Mouse (Mus musculus): ENCODE results near the gene Dnaaf3. TPM values are rescaled to one million over a fixed set of nuclear protein-coding genes. Genes with fewer than 3 reads are reported as not detected.

The Dnaaf3 gene
- polyA plus RNA-seq, 1 experiment from 2014 or later: 1.3 TPM

- WGBS: 56% methylated on average over 11 of the region's 11 CpGs
- ATAC-seq (ENCODE audit: insufficient read depth, low FRiP score, low read depth): no peak
- Histone ChIP-seq H3K9ac (no peak overlapping the region), H3K36me3 (no peaks in the 10 kb centered on the region), H3K4me3 (replicated peaks) (no peak overlapping the region), H3K9me3 (no peaks in the 10 kb centered on the region), H3K27ac (no peak overlapping the region), H3K4me2 (no peak overlapping the region), H3K27me3 (replicated peaks) (no peaks in the 10 kb centered on the region), H3K4me1 (peaks cover 8% of the 10 kb centered on the region; the same call in 1 of the 2 replicates)
These were observed 27.4 kb downstream of the Dnaaf3 start for GRCm38 (mm10) chr7:4504646-4505435.

DNA sequence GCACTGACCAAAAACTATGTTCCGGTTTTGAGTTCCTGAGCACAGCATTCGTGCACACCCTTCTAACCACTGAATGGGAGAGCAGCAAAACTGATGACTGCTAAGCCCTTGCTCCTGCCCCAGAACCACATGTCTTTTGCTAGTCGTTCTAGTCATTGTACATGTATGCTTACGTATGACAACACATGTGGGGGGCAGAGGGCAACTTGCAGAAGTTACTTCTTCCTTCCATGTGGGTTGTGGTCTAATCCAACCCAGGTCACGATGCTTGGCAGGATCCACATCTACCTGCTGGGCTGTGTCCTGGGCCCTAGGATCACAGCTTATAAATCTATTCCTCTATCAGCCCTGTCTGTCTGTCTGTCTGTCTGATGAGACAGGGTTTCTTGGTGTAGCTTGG lies 28.4 kb downstream of the Dnaaf3 start:
- Histone ChIP-seq H3K4me1 (peaks cover 10% of the 10 kb centered on the region; the same call in 1 of the 2 replicates), H3K4me2 (no peak overlapping the region), H3K36me3 (no peaks in the 10 kb centered on the region), H3K9ac (no peak overlapping the region), H3K27me3 (replicated peaks) (no peaks in the 10 kb centered on the region), H3K4me3 (replicated peaks) (no peak overlapping the region), H3K27ac (no peak overlapping the region), H3K9me3 (no peaks in the 10 kb centered on the region)
- ATAC-seq (ENCODE audit: insufficient read depth, low FRiP score, low read depth): no peak
- 78% methylated on average over 5 of the region's 5 CpGs for WGBS

GRCm38 (mm10) chr7:4503100-4503499 lies 29.2 kb downstream of the Dnaaf3 start:
- no peaks in the 10 kb centered on the region for H3K27me3 ChIP-seq (replicated peaks)
- no peak overlapping the region for H3K4me3 ChIP-seq (replicated peaks)
- H3K27ac ChIP-seq: peak overlapping the region; percentile 59; the same call in 1 of the 2 replicates
- no peak overlapping the region for H3K4me2 ChIP-seq
- 84% methylated on average over 4 of the region's 4 CpGs for WGBS
- H3K4me1 ChIP-seq: peaks cover 17% of the 10 kb centered on the region
- H3K9ac ChIP-seq: no peak overlapping the region
- H3K9me3 ChIP-seq: no peaks in the 10 kb centered on the region
- H3K36me3 ChIP-seq: no peaks in the 10 kb centered on the region
- no peak for ATAC-seq (ENCODE audit: insufficient read depth, low FRiP score, low read depth)

- ATAC-seq (ENCODE audit: insufficient read depth, low FRiP score, low read depth): no peak
- Histone ChIP-seq H3K27me3 (replicated peaks) (no peaks in the 10 kb centered on the region), H3K4me1 (peaks cover 21% of the 10 kb centered on the region), H3K4me2 (peak overlapping the region; percentile 62), H3K4me3 (replicated peaks) (peak overlapping the region; percentile 93), H3K9me3 (no peaks in the 10 kb centered on the region), H3K27ac (peak overlapping the region; percentile 94), H3K36me3 (no peaks in the 10 kb centered on the region), H3K9ac (no peak overlapping the region)
- 8% methylated on average over 14 of the region's 14 CpGs for WGBS
These were observed 29.7 kb downstream of the Dnaaf3 start for GRCm38 (mm10) chr7:4502421-4503090.

DNA sequence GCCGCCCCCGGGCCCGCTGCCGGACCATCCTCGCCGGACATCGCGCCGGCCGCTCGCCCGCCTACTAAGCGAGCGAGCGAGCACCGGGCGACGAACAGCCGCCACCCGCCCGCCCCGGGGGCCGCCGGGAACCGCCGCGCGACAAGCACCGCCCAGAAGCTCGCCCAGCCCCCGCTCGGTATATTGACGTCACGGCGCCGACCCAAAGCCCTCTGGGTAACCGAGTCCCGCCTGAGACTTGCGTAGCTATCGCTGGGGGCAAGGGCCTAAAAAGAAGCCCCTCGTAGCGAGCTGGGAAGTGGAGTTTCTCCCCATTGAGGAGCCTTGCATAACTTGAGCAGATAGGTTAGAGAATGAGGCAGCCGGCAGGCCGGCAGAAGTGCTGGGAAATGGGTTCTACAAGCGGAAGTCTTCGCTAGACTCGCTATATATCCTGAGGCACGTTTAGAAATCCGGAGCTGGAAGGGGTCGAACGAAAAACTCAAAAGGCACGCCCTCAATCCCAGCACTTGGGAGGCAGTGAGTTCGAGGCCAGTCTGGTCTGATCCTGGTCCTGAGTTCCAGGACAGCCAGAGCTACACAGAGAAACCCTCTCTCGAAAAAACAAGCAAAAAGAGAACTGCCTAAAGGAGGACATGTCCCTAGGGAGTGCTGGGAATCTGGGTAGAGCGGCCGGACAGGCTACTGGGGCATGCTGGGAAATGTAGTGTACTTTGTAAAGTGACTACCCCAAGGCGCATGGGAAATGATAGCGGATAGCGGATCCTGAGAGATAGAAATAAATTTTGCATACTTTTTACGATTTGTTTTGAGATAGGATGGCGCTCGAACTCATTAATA lies 30.5 kb downstream of the Dnaaf3 start, which contains the start of gene Ppp1r12c:
TSS of gene Ppp1r12c (minus strand) at position 123 of the 840 bp plus-strand sequence.
- Histone ChIP-seq H3K27ac (peak within 1 kb of the TSS; percentile 94), H3K4me1 (peaks cover 23% of the 10 kb centered on the region), H3K27me3 (replicated peaks) (no peaks in the 10 kb centered on the region), H3K9ac (peak within 1 kb of the TSS; percentile 83), H3K36me3 (no peaks in the 10 kb centered on the region), H3K4me2 (peak within 1 kb of the TSS; percentile 69), H3K4me3 (replicated peaks) (peak within 1 kb of the TSS; percentile 93), H3K9me3 (no peaks in the 10 kb centered on the region)
- peak; percentile 94 for ATAC-seq (ENCODE audit: insufficient read depth, low FRiP score, low read depth)
- WGBS: under 1% methylated on average over 59 of the region's 62 CpGs

DNA sequence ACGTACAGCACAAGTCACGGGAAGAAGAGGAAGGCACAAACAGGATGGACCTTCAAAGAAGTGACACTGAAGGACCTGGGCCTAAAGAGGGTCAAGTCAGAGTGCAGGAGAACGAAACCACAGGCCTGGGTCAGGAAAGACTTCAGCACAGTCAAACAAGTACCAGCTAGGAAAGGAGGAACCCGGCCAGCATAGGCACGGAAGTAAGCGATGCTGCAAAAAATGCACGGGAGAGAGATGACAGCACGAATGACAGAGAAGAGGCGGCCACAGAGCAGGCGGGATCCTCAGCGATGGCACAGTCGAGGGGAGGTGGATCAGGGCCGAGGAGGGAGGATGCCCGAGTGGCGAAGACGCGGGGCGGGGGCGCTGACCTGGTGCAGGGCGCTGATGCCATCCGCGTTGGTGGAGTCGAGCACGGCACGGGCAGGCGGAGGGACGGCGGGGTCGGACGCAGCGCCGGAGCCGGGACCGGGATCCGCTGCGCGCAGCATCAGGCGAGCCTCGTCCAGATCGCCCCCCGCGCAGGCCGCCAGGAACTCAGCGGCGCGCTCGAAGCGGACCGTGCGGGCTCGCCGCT lies 31.3 kb downstream of the Dnaaf3 start:
- H3K9me3 ChIP-seq: no peaks in the 10 kb centered on the region
- H3K27ac ChIP-seq: peak overlapping the region; percentile 94
- H3K27me3 ChIP-seq (replicated peaks): no peaks in the 10 kb centered on the region
- peak; percentile 37 for ATAC-seq (ENCODE audit: insufficient read depth, low FRiP score, low read depth)
- peak overlapping the region; percentile 69 for H3K4me2 ChIP-seq
- H3K4me1 ChIP-seq: peaks cover 23% of the 10 kb centered on the region
- peak overlapping the region; percentile 93 for H3K4me3 ChIP-seq (replicated peaks)
- peak overlapping the region; percentile 83 for H3K9ac ChIP-seq
- H3K36me3 ChIP-seq: no peaks in the 10 kb centered on the region
- WGBS: under 1% methylated on average over 26 of the region's 52 CpGs

GRCm38 (mm10) chr7:4499034-4499433 lies 33.2 kb downstream of the Dnaaf3 start:
- Histone ChIP-seq H3K27ac (peak overlapping the region; percentile 61; the same call in 1 of the 2 replicates), H3K9me3 (no peaks in the 10 kb centered on the region), H3K4me1 (peaks cover 23% of the 10 kb centered on the region), H3K36me3 (peaks cover 3% of the 10 kb centered on the region; the same call in 1 of the 2 replicates), H3K4me3 (replicated peaks) (peak overlapping the region; percentile 93; the same call in 1 of the 2 replicates), H3K27me3 (replicated peaks) (no peaks in the 10 kb centered on the region), H3K9ac (no peak overlapping the region; the same call in 1 of the 2 replicates), H3K4me2 (peak overlapping the region; percentile 69)
- 85% methylated on average over 4 of the region's 4 CpGs for WGBS
- ATAC-seq (ENCODE audit: insufficient read depth, low FRiP score, low read depth): no peak

- Histone ChIP-seq H3K9me3 (no peaks in the 10 kb centered on the region), H3K36me3 (peaks cover 3% of the 10 kb centered on the region; the same call in 1 of the 2 replicates), H3K4me3 (replicated peaks) (0 out of 2 replicates have a peak overlapping the region, but pooled peaks have one; percentile 5), H3K4me1 (peaks cover 23% of the 10 kb centered on the region), H3K9ac (no peak overlapping the region), H3K27me3 (replicated peaks) (no peaks in the 10 kb centered on the region), H3K27ac (peak overlapping the region; percentile 61), H3K4me2 (peak overlapping the region; percentile 69)
- ATAC-seq (ENCODE audit: insufficient read depth, low FRiP score, low read depth): peak; percentile 3; the same call in 1 of the 2 replicates
- 23% methylated on average over 9 of the region's 9 CpGs for WGBS
These were observed 34.0 kb downstream of the Dnaaf3 start for GRCm38 (mm10) chr7:4498251-4498650.

DNA sequence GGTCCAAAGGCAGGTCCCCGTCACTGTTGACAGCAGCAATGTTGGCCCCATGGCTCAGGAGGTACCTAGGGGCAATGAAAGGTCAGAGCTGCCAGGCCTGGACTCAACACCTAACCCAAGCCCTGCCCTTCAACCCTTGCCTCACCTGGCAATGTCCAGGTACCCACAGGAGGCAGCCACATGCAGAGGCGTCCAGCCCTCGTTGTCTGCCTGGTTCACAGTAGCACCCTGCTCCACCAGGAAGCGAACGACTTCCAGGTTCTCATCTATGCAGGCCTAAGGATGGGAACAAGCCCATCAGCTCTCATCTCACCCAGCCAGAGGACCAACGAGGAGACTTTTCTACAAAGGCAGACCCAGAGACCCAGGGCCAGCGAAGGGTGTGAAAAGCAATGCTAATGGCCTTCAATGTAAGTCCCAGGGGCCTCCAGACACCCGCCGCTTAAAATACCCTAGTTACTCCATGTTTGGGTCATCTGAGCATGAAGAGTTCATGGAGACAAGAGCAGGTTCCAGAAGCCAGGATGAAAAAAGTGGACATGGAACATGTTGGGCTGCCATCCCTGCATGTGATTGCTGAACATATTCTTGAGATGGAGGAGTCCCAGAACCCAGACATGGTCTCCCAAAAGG lies 34.9 kb downstream of the Dnaaf3 start:
- Histone ChIP-seq H3K27ac (peak overlapping the region; percentile 51; the same call in 1 of the 2 replicates), H3K27me3 (replicated peaks) (no peaks in the 10 kb centered on the region), H3K9me3 (no peaks in the 10 kb centered on the region), H3K4me1 (peaks cover 31% of the 10 kb centered on the region), H3K9ac (no peak overlapping the region), H3K4me3 (replicated peaks) (no peak overlapping the region), H3K4me2 (peak overlapping the region; percentile 69; the same call in 1 of the 2 replicates), H3K36me3 (peaks cover 3% of the 10 kb centered on the region; the same call in 1 of the 2 replicates)
- no peak for ATAC-seq (ENCODE audit: insufficient read depth, low FRiP score, low read depth)
- WGBS: 88% methylated on average over 9 of the region's 9 CpGs

DNA sequence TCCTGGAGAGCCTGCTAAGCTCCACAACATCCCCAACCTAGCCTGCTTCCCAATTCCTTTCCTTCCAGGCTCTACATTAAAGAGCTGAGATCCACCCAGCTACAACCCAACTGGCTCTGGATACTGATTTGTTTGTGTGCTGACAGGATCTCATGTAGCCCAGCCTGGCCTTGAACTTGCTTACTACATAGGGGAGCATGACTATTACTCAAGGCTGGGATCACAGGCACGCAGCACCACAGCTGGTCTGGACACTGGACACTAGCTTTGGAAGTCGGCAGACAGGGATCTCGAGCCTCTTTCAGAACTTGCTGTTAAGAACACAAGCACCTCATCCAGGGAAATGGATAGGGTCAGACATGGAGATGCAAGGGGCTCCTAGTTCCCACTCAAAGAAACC lies 35.8 kb downstream of the Dnaaf3 start:
- no peak for ATAC-seq (ENCODE audit: insufficient read depth, low FRiP score, low read depth)
- H3K9me3 ChIP-seq: no peaks in the 10 kb centered on the region
- peaks cover 3% of the 10 kb centered on the region; the same call in 1 of the 2 replicates for H3K36me3 ChIP-seq
- H3K4me1 ChIP-seq: peaks cover 37% of the 10 kb centered on the region
- 89% methylated on average over 3 of the region's 3 CpGs for WGBS
- no peak overlapping the region for H3K4me3 ChIP-seq (replicated peaks)
- H3K27ac ChIP-seq: no peak overlapping the region
- no peak overlapping the region for H3K9ac ChIP-seq
- no peaks in the 10 kb centered on the region for H3K27me3 ChIP-seq (replicated peaks)
- no peak overlapping the region for H3K4me2 ChIP-seq

GRCm38 (mm10) chr7:4493991-4494390 lies 38.3 kb downstream of the Dnaaf3 start:
- H3K27ac ChIP-seq: no peak overlapping the region

More at GRCm38 (mm10) chr7:4493991-4494390, 38.3 kb downstream of the Dnaaf3 start:
- peaks cover 12% of the 10 kb centered on the region for H3K36me3 ChIP-seq
- peaks cover 27% of the 10 kb centered on the region for H3K4me1 ChIP-seq
- H3K27me3 ChIP-seq (replicated peaks): no peaks in the 10 kb centered on the region
- no peaks in the 10 kb centered on the region for H3K9me3 ChIP-seq
- no peak for ATAC-seq (ENCODE audit: insufficient read depth, low FRiP score, low read depth)
- no peak overlapping the region for H3K4me2 ChIP-seq
- no peak overlapping the region for H3K4me3 ChIP-seq (replicated peaks)
- WGBS: 42% methylated on average over 1 of the region's 1 CpGs
- no peak overlapping the region for H3K9ac ChIP-seq
